In genomic region chr12:89479096-89479495, GRCm38 (mm10) we compare ENCODE assay signal across 9 mouse cellular contexts.
DNase-seq lines count a peak whose midpoint lies in the region; ATAC-seq and TF ChIP-seq lines count a peak whose summit lies in the region.
"Had no signal": no experiment of that assay in that cellular context is flagged by ENCODE, and none has a peak within 500 bp of the region (broad histone marks: within the 10 kb centered on the region; RNA-seq: fewer than 3 reads in every experiment).

No protein-coding gene starts in this region.

- no peak overlapping the region for H3K4me2 ChIP-seq in liver, postnatal 0 days (ENCODE audit: low read depth, low read length)
- H3K4me2 ChIP-seq: heart, embryonic 15.5 days had no signal

- no peaks in the 10 kb centered on the region for H3K4me1 ChIP-seq in liver, postnatal 0 days (ENCODE audit: insufficient read depth)
- H3K4me1 ChIP-seq: heart, embryonic 15.5 days had no signal

- no peak for DNase-seq in frontal cortex, postnatal 10 days (ENCODE audit: low spot score in 2 of 2)
- no peak for DNase-seq in liver, postnatal 0 days
- DNase-seq in liver: no peak
- DNase-seq in ZHBTc4 (ENCODE audit: low read depth, low spot score): peak; percentile 51
- DNase-seq in forelimb bud, embryonic 11.5 days (ENCODE audit: low read depth, low spot score): peak; percentile 73
- peak; percentile 66 for DNase-seq in lung, postnatal 36 days
- no peak for DNase-seq in spleen, postnatal 36 days (ENCODE audit: low spot score in 2 of 2)

- no peak overlapping the region for H3K4me3 ChIP-seq in liver, postnatal 0 days (ENCODE audit: low read depth, low read length)
- H3K4me3 ChIP-seq: heart, embryonic 15.5 days had no signal

- 26% methylated on average over 4 of the region's 4 CpGs for WGBS in liver, postnatal 0 days (ENCODE audit: insufficient replicate concordance)

- no peaks in the 10 kb centered on the region for H3K36me3 ChIP-seq in liver, postnatal 0 days (replicated peaks; ENCODE audit: insufficient read depth, low read length)
- H3K36me3 ChIP-seq: heart, embryonic 15.5 days had no signal

- no peak overlapping the region for H3K9ac ChIP-seq in liver, postnatal 0 days (replicated peaks)
- H3K9ac ChIP-seq: heart, embryonic 15.5 days had no signal

- no peaks in the 10 kb centered on the region for H3K27me3 ChIP-seq in liver, postnatal 0 days (ENCODE audit: insufficient read depth, low read length)
- H3K27me3 ChIP-seq: heart, embryonic 15.5 days had no signal

- ATAC-seq in frontal cortex, adult (ENCODE audit: low TSS enrichment): peak; percentile 62
- ATAC-seq in liver, postnatal 0 days: no peak

- H3K27ac ChIP-seq in liver, postnatal 0 days (ENCODE audit: low read depth): no peak overlapping the region
- H3K27ac ChIP-seq: heart, embryonic 15.5 days had no signal

- no peak for TF ChIP-seq EP300 in liver, postnatal 0 days (IDR thresholded peaks at IDR 0.05; ENCODE audit: low read depth)

- H3K9me3 ChIP-seq in liver, postnatal 0 days (ENCODE audit: low read length): no peaks in the 10 kb centered on the region
- H3K9me3 ChIP-seq: heart, embryonic 15.5 days had no signal

- TF ChIP-seq CTCF in liver, postnatal 0 days (IDR thresholded peaks at IDR 0.05; ENCODE audit: low read depth): peak; percentile 56

Comparison
In these comparisons a context has a peak if more than half of its experiments do, and no peak if none do; other contexts are left out.
1. DNase-seq: peak in ZHBTc4 (single experiment), forelimb bud, embryonic 11.5 days (single experiment) and lung, postnatal 36 days (single experiment); none in frontal cortex, postnatal 10 days (0 of 2), liver, postnatal 0 days (single experiment), liver (single experiment) and spleen, postnatal 36 days (0 of 2).